In the genomic region with DNA sequence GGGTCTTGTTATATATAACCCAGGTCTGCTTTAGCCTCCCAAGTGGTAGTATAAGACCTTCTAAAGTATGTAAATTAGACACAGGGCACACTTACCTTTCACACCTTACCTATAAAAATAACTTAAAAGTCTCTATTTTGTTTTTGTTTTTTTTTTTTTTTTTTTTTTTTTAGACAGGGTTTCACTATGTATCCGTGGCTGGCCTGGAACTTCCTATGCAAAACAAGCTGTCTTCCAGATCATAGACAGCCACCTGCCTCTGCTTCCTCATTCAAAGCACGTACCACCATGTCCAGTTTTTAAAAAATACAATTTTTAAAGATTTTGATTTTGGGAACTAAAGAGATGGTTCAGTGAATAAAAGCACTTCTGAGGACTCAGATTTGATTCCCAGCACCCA, we compare ENCODE assay signal across 27 mouse cellular contexts.
"Had no signal": no experiment of that assay in that cellular context is flagged by ENCODE, and none has a peak within 500 bp of the region (broad histone marks: within the 10 kb centered on the region; RNA-seq: fewer than 3 reads in every experiment).

No protein-coding gene starts in this region.

- H3K27me3 ChIP-seq: heart, embryonic 15.5 days; hindbrain, embryonic 12.5 days; intestine, embryonic 15.5 days; limb, embryonic 13.5 days; limb, embryonic 15.5 days; liver, embryonic 12.5 days had no signal

- H3K4me1 ChIP-seq: hindbrain, embryonic 10.5 days; hindbrain, embryonic 12.5 days; intestine, embryonic 15.5 days had no signal

- H3K4me3 ChIP-seq: gastrocnemius, adult 2 months; heart, adult 2 months; heart, embryonic 10.5 days; heart, embryonic 15.5 days; hindbrain, embryonic 10.5 days; hindbrain, embryonic 12.5 days; intestine, embryonic 15.5 days; limb, embryonic 13.5 days; limb, embryonic 15.5 days; liver, embryonic 12.5 days had no signal

- H3K9me3 ChIP-seq: hindbrain, embryonic 12.5 days; intestine, embryonic 15.5 days; limb, embryonic 13.5 days; limb, embryonic 15.5 days had no signal

- DNase-seq: gastrocnemius, adult 2 months; gastrocnemius, postnatal 10 days; gastrocnemius, postnatal 25 days; heart, adult 2 months; heart, postnatal 14 days; heart, postnatal 4 days; kidney, adult 18-20 months; kidney, adult 8-10 months; kidney, postnatal 10 days; kidney, postnatal 25 days; kidney, postnatal 4 days; layer of hippocampus, adult 9-11 months; layer of hippocampus, postnatal 36 days; left cerebral cortex, postnatal 4 days had no signal

- H3K9ac ChIP-seq: heart, embryonic 15.5 days; hindbrain, embryonic 12.5 days; hindbrain, embryonic 14.5 days; intestine, embryonic 15.5 days; limb, embryonic 13.5 days; limb, embryonic 15.5 days; liver, embryonic 12.5 days; liver, embryonic 14.5 days had no signal

- ATAC-seq: hindbrain, embryonic 16.5 days; inflammation-experienced regulatory T-cells, adult 6 months; intestine, embryonic 15.5 days; intestine, postnatal 0 days; liver, embryonic 12.5 days had no signal

- H3K4me2 ChIP-seq: hindbrain, embryonic 12.5 days; hindbrain, embryonic 14.5 days; intestine, embryonic 15.5 days; limb, embryonic 13.5 days; limb, embryonic 15.5 days; liver, embryonic 12.5 days had no signal

- H3K27ac ChIP-seq: heart, adult 2 months; hindbrain, embryonic 10.5 days; hindbrain, embryonic 14.5 days; intestine, embryonic 15.5 days; limb, embryonic 13.5 days; limb, embryonic 15.5 days; liver, embryonic 12.5 days; liver, embryonic 14.5 days had no signal
